Mouse (Mus musculus) monocyte, adult 59 days (primary cell): ENCODE measurements around the gene Tor1a. TPM values are rescaled to one million over a fixed set of nuclear protein-coding genes. Genes with fewer than 3 reads are reported as not detected.

Source experiments
- total RNA-seq, 2 experiments: library from RNA; stranded (reverse); gene quantifications; one replicate each; pipeline ENCODE4 v1.2.4; 2023

Tor1a gene
- 10 to 100 TPM; 90.6 to 90.8 TPM for total RNA-seq

GRCm38 (mm10) chr2:30967352-30968327 is at the start of gene Tor1a:
TSS of gene Tor1a (minus strand) at chr2:30967933.

GRCm38 (mm10) chr2:30981790-30982513 is 14.2 kb upstream of the Tor1a start, which contains the start of the genes BC005624 and Usp20:
TSS of gene BC005624 (minus strand) at chr2:30982201.
TSS of gene Usp20 (plus strand) at chr2:30982279.

GRCm38 (mm10) chr2:30952824-30953490 is 14.8 kb downstream of the Tor1a start, which contains the start of gene Tor1b:
TSS of gene Tor1b (plus strand) at chr2:30952959.

GRCm38 (mm10) chr2:30929483-30930045 is 38.2 kb downstream of the Tor1a start, which contains the start of gene Ptges:
TSS of gene Ptges (minus strand) at chr2:30929863.

Other genes with a start within 250 kb of the Tor1a start
- gene 1700001O22Rik, start 164.3 kb downstream of the Tor1a start, total RNA-seq, result not detected
- 10 to 100 TPM; 24.1 to 25.5 TPM for gene Ntmt1, start 160.1 kb downstream of the Tor1a start, total RNA-seq
- gene Asb6, start 137.6 kb downstream of the Tor1a start, total RNA-seq, result 10 to 100 TPM; 23.5 to 30.3 TPM
- gene Prrx2, start 133.0 kb downstream of the Tor1a start, total RNA-seq, result under 1 TPM in 1 of 2 experiments, not detected in 1; 0.46 TPM
- gene Ptges, start 38.1 kb downstream of the Tor1a start, total RNA-seq, result 1 to 10 TPM; 2.2 to 2.5 TPM
- 10 to 100 TPM; 58.7 to 63.7 TPM for gene Tor1b, start 15.0 kb downstream of the Tor1a start, total RNA-seq
- gene BC005624, start 14.3 kb upstream of the Tor1a start, total RNA-seq, result 10 to 100 TPM; 70.5 to 80.3 TPM
- gene Usp20, start 14.3 kb upstream of the Tor1a start, total RNA-seq, result 1 to 10 TPM; 7.7 to 10.0 TPM
- 100 to 1,000 TPM; 168 to 194 TPM for gene Fnbp1, start 174.1 kb upstream of the Tor1a start, total RNA-seq
- 10 to 100 TPM; 68.7 to 74.0 TPM for gene Gpr107, start 184.4 kb upstream of the Tor1a start, total RNA-seq